Mouse (Mus musculus) kidney, adult 10 weeks (tissue): ENCODE data around the gene Crygf. TPM values are rescaled to one million over a fixed set of nuclear protein-coding genes. Genes with fewer than 3 reads are reported as not detected.

Experiments
- polyA plus RNA-seq: library from polyadenylated mRNA; stranded (reverse); fragments of 350-450 nt; fragmentation: Illumina TruSeq; extraction: RNeasy Lipid Tissue Mini Kit (QIAGEN cat#74804); gene quantifications from one replicate; pipeline ENCODE4 v1.2.3, GENCODE M21; 2014; ENCODE audit warnings: low read depth, low replicate concordance

The Crygf gene
- polyA plus RNA-seq = not detected

GRCm38 (mm10) chr1:65926294-65926693, at the start of gene Crygf:
Gene Crygf, plus strand, starts transcription at chr1:65926520.

Other genes with a start within 250 kb of the Crygf start
- 21.6 TPM for gene Map2, start 248.8 kb downstream of the Crygf start, polyA plus RNA-seq